Mouse (Mus musculus) ES-E14 (cell line): ENCODE measurements around the gene Smad5.

Experiments used
- HCFC1 ChIP-seq: IDR thresholded peaks from 2 replicates; pipeline ENCODE4 v1.6.1; 2012; ENCODE audit warnings: low read length, inconsistent platforms, borderline replicate concordance; ENCODE audit not compliant: insufficient read depth
- MAFK ChIP-seq: IDR thresholded peaks from 2 replicates; pipeline ENCODE4 v1.6.1; 2014; ENCODE audit warnings: mild to moderate bottlenecking, low read depth, low read length, inconsistent platforms; ENCODE audit not compliant: insufficient read depth
- ZNF384 ChIP-seq: IDR thresholded peaks from 2 replicates; pipeline ENCODE4 v1.6.1; 2012; ENCODE audit warnings: low read depth, low read length, inconsistent platforms

- TF ChIP-seq MAFK (no peak), ZNF384 (no peak), HCFC1 (no peak)
Observed at GRCm38 (mm10) chr13:56734617-56735016, 31.8 kb downstream of the Smad5 start.
